Mouse (Mus musculus) lung, adult 2 months (tissue): ENCODE data around the gene Ybey. TPM values are rescaled to one million over a fixed set of nuclear protein-coding genes. Genes with fewer than 3 reads are reported as not detected.
A peak's percentile ranks its signal among the peaks of the same experiment; 100 is the strongest.

Source experiments
- DNase-seq: peaks from one replicate; pipeline ENCODE4 v3.0.0; 2022
- H3K4me1 ChIP-seq: fragments of 200-500 bp; 2 replicates; pipeline ENCODE4 v1.6.1; 2011; ENCODE audit warnings: low read length; ENCODE audit not compliant: control insufficient read depth, insufficient read depth
- H3K4me3 ChIP-seq: fragments of 200-500 bp; replicated peaks from 2 replicates; pipeline ENCODE3; 2011; ENCODE audit warnings: low read depth, mild to moderate bottlenecking, control low read depth, low read length; ENCODE audit errors: extremely low read depth
- CTCF ChIP-seq: fragments of 200-500 bp; IDR thresholded peaks from 2 replicates; pipeline ENCODE4 v1.5.1; 2011; ENCODE audit warnings: mild to moderate bottlenecking, low read length, control low read depth; ENCODE audit not compliant: insufficient read depth
- POLR2A ChIP-seq: fragments of 200-500 bp; IDR thresholded peaks from 2 replicates; pipeline ENCODE4 v1.6.1; 2011; ENCODE audit warnings: low read depth, mild to moderate bottlenecking, control low read depth, low read length, borderline replicate concordance; ENCODE audit errors: extremely low read depth
- WGBS: fragments of 180-500 bp; shearing (Covaris S2); methylation state at CpG from one replicate; pipeline ENCODE4 v1.1.7; 2018; 5-methylcytosine and 5-hydroxymethylcytosine counted together
- polyA plus RNA-seq: library from polyadenylated mRNA; depleted of rRNA; stranded (reverse); fragments of >200 nt; gene quantifications from 2 replicates; pipeline ENCODE4 v1.2.3, GENCODE M21; 2012; rRNA removed

The Ybey gene
- 2.0 and 2.5 TPM in 2 replicates for polyA plus RNA-seq

DNA sequence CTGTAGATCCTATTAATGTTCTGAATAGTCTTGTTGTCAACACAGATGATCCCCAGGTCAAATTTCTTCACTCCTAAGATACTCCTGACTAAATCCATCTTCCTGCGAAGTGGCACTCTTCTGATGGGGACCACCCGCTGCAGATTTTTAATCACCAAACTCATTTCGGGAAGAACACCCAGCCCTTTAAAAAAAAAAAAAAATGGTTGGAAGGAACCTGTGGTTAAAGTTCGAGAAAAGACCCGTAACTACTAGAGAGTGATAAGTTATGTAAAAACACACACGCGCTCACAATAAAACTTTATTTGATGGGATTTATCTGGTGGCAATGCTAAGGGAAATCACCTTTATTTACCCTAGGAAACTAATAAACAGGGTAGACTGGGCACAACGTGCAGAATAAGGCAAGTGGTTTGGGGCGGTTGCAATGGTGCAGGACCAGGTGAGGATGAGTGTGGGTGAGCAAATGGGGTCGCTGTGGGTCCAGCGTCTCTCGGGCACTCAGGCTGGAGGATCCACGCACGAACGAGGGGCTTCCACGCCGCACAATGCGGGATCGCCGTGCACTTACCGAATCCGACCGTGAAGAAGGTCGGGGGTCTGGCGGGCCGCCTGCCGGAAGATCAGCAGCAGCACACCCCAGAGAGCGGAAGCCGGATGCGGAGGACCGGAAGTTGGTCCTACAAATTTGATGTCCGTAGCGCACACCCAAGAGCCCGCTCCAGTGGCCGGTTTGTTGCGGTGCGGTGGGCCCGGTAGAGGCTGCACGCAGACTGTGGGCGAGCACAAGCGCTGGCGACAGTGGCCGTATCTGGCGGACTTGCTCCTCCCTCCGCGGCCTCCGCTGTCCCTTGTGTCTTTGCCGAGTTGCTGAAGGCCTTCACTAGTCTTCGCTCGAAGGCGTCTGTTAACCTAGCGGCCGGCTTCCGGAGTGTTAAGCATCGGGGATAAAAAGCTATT is at the start of gene Ybey, which contains the start of gene Mcm3ap:
Ybey (minus strand) TSS at position 912 of the 960 bp plus-strand sequence.
Mcm3ap (plus strand) TSS at position 725 of the 960 bp plus-strand sequence.
- H3K4me3 ChIP-seq: peak within 1 kb of the TSS; percentile 81
- WGBS: under 1% methylated on average over 55 of the region's 55 CpGs
- DNase-seq: peak; percentile 86
- peaks cover 4% of the 10 kb centered on the region; the same call in 1 of the 2 replicates for H3K4me1 ChIP-seq
- TF ChIP-seq CTCF: no peak
- peak; percentile 67 for TF ChIP-seq POLR2A

DNA sequence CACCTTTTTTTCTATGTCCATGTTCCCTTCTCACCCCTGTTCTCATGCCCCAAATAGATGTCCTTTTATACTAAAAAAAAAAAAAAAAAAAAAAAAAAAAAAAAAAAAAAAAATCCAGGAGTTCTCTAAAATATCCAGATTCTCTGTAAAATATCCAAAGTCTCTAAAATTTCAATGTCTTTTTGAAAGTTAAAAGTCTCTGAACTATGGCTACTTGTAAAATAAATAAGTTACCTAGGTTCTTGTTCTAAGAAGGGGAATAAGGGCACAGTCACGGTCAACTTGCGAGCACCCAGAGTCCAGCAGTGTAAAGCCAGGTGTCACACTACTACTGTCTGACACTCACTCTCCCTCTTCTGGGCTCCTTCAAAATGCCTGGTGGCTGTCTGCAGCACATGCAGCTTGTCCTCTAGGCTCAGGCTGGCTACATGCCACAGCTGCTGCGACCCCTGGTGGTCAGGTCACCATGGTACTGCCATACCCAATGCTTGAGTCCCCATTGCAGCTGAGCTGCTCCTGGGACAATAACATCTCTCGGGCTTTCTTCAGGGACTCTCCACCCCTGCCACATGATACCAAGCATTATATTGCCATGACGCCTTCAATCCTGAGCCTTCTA is 44.2 kb upstream of the Ybey start:
- 53% methylated on average over 5 of the region's 5 CpGs for WGBS
- Histone ChIP-seq H3K4me3 (no peak overlapping the region), H3K4me1 (no peaks in the 10 kb centered on the region)
- TF ChIP-seq POLR2A (no peak), CTCF (peak; percentile 83)
- DNase-seq: peak; percentile 69

DNA sequence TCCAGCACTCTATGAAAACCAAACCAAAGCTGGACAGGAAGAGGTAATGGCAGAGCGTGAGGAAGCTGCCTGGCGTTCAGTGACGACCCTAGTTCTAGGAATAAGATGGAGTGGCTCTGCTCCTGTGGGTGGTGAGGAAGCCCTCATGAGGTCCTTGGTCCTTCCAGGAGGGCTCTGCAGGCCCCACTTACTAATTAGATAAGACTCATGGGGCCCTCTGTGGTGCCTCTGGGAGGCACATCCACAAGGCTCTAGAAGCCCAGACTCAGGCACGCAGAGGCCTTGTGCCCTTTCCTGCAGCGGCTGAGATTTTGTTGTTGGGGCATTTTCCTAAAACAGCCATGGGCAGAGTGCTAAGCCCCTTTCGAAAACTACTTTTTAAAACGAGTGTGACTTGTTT is 37.0 kb upstream of the Ybey start:
- no peak for DNase-seq
- WGBS: 88% methylated on average over 7 of the region's 7 CpGs
- Histone ChIP-seq H3K4me1 (no peaks in the 10 kb centered on the region), H3K4me3 (no peak overlapping the region)
- TF ChIP-seq POLR2A (no peak), CTCF (no peak)

DNA sequence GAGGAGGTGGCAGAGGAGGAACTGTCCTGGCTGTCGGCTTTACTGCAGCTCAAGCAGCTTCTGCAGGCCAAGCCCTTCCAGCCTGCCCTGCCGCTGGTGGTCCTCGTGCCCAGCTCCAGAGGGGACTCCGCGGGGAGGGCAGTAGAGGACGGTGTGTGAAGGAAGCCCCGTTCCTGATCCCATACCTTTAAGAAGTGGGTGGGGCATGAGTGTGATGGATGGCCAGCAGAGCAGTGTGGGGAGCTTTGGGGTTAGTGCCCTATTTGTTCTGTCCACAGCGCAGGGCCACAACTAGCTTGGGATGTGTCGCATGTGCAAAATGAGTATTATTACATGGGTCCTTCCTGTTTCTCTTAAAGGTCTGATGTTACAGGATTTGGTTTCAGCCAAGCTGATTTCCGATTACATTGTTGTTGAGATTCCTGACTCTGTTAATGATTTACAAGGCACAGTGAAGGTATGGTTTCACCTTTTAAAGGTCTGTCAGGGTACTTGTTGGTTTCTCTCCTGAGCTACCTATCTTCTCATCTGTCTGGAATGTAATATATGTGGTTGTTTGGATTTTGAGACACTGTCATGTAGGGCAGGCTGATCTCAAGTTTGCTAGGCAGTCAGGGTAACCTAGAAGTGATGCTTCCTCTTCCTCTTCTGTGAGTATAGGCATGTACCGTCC is 35.5 kb upstream of the Ybey start:
- no peak overlapping the region for H3K4me3 ChIP-seq
- H3K4me1 ChIP-seq: no peaks in the 10 kb centered on the region
- TF ChIP-seq CTCF (no peak), POLR2A (no peak)
- 72% methylated on average over 11 of the region's 11 CpGs for WGBS
- DNase-seq: no peak

DNA sequence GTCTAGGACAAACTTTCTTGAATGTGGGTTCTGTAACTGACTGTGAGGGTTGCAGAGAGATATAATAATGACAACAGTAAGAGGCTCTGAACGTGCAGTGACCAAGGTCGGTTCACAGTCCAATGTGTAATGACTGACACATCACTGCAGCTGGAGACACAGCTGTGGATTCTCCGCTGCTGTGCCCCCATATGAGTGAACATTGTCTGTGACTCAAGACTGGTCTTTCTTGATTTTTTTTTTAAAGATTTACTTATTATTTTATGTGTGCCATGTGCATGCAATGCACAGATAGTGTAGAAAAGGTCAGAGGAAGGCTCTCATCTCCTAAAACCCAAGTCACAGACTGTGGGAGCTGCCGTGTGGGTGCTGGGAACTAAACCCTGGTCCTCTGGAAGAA is 28.6 kb upstream of the Ybey start:
- no peaks in the 10 kb centered on the region for H3K4me1 ChIP-seq
- H3K4me3 ChIP-seq: no peak overlapping the region
- WGBS: 91% methylated on average over 4 of the region's 4 CpGs
- DNase-seq: no peak
- no peak for TF ChIP-seq CTCF
- no peak for TF ChIP-seq POLR2A

DNA sequence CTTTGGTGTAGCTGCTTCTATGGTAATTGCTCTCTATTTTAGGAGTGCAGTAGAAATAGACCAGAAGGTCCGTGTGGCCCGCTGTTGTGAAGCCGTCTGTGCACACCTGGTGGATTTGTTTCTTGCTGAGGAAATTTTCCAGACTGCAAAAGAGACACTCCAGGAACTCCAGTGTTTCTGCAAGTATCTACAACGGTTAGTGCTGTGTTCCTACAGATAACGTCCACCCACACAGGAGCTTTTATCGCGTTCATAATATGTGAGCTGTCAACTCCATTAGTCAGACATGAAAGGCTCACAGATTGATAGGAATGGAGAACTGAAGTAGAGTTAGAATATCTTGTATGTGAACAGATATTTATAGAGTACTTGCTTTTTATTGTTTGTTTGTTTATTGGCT is 27.5 kb upstream of the Ybey start:
- 81% methylated on average over 7 of the region's 7 CpGs for WGBS
- TF ChIP-seq POLR2A: no peak
- Histone ChIP-seq H3K4me1 (no peaks in the 10 kb centered on the region), H3K4me3 (no peak overlapping the region)
- no peak for DNase-seq

DNA sequence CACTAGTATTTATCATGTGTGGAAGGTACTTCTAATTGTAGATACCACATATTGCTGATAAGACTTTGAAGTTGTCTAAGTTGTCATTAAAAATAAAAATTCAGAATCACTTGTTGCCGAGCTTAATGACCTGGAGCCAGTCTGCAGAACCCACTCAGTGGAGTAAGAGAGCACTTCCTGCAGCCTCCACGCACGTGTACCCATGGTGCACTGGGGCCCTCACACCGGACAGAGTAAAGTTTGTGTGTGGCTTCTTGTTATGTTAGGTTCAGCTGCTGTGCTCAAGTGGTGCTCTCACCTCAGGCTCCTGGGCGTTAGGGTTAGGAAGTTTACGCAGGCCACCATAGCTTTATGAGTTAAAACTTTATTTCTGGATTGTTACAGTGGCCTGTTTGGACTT is 26.6 kb upstream of the Ybey start:
- DNase-seq: no peak
- Histone ChIP-seq H3K4me1 (no peaks in the 10 kb centered on the region), H3K4me3 (no peak overlapping the region)
- TF ChIP-seq POLR2A (no peak), CTCF (no peak)
- WGBS: 82% methylated on average over 6 of the region's 6 CpGs

DNA sequence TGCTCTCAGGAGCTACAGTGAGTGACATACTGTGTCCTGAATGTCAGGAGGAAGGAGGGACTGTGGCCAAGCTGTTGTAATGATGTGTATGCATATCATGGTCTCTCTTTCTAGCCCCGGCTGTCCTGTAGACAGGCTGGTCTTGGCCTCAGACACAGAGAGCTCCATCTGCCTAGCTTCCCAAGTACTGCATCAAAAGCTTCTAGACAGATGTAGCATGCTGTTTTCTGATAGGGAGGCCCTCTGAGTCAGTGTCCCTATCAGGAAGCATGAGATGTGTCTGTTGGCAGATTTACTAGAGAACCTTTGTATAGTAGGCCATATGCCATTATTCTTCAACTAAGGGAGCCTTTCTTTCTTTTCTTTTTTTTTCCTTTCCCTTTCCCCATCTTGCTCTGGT is 24.6 kb upstream of the Ybey start:
- no peak for TF ChIP-seq POLR2A
- TF ChIP-seq CTCF: no peak
- Histone ChIP-seq H3K4me3 (no peak overlapping the region), H3K4me1 (no peaks in the 10 kb centered on the region)
- no peak for DNase-seq
- 65% methylated on average over 1 of the region's 1 CpGs for WGBS

DNA sequence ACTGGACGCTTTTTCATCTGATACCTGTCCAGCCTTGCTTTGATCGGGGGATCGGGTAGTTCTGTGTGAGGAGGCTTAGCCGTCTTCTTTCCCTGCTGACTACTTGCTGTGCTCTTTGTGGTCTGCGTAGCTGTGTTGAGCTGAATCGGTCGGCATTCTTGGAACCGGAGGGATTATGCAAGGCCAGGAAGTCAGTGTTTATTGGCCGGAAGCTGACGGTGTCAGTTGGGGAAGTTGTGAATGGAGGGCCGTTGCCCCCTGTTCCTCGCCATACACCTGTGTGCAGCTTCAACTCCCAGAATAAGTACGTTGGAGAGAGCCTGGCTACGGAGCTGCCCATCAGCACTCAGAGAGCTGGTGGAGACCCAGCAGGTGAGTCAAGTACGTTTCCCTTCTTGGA is 20.3 kb upstream of the Ybey start:
- WGBS: 57% methylated on average over 15 of the region's 15 CpGs
- Histone ChIP-seq H3K4me3 (no peak overlapping the region), H3K4me1 (no peaks in the 10 kb centered on the region)
- no peak for TF ChIP-seq POLR2A
- no peak for TF ChIP-seq CTCF
- DNase-seq: no peak

DNA sequence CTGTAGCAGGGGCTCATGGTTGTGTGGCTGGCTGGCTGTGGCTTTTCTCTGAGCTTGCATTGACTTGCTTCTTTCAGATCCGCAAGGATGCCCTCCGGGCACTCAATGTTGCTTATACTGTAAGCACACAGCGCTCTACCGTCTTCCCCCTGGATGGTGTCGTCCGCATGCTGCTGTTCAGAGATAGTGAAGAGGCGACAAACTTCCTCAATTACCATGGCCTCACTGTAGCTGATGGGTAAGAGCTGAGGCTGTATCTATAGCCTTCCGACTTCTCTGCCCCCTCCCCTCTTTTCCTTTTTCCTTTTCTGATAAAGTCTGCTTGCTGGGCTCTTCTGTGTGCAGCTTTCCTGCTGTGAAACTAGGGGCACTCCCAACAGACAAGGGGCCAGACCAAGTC is 19.4 kb upstream of the Ybey start:
- H3K4me1 ChIP-seq: no peaks in the 10 kb centered on the region
- no peak overlapping the region for H3K4me3 ChIP-seq
- 91% methylated on average over 8 of the region's 8 CpGs for WGBS
- TF ChIP-seq CTCF (no peak), POLR2A (no peak)
- no peak for DNase-seq
